Mouse (Mus musculus) v-Abl transformed pro-B cells (cell line): Measurements from ENCODE around the gene Prkcb.

Experiments used
- in situ Hi-C, 2 experiments: fragments of 400-800 bp; cut with MboI; formaldehyde crosslinking; loops; one replicate each; pipeline ENCODE4 v1.15.1; 2025; ENCODE audit not compliant: unreplicated experiment in 2 of 2

Gene Prkcb

DNA sequence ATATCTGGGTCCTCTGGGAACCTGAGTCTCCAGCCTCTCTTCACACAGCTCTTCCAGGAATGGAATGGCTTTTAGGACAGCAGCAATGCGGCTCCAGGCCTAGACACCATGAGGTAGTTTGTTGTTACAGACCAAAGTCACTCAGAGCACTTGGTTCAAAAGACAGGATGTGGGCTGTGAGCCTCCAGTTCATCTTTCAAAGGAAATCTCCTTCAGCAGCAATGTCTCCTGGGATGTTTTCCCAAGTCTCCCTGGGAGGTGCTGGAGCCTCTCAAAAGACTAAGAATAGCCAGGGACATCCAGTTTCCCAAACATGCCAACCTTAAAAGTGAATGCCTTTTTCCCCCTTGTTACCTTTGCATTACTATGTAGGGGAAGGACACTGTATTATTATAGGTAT is 1.3 kb upstream of the Prkcb start:
- in situ Hi-C loops = loop anchor here in 1 of 2 experiments (5.0 kb wide), 1 partner anchor 105 kb away; no protein-coding TSS in a partner anchor

DNA sequence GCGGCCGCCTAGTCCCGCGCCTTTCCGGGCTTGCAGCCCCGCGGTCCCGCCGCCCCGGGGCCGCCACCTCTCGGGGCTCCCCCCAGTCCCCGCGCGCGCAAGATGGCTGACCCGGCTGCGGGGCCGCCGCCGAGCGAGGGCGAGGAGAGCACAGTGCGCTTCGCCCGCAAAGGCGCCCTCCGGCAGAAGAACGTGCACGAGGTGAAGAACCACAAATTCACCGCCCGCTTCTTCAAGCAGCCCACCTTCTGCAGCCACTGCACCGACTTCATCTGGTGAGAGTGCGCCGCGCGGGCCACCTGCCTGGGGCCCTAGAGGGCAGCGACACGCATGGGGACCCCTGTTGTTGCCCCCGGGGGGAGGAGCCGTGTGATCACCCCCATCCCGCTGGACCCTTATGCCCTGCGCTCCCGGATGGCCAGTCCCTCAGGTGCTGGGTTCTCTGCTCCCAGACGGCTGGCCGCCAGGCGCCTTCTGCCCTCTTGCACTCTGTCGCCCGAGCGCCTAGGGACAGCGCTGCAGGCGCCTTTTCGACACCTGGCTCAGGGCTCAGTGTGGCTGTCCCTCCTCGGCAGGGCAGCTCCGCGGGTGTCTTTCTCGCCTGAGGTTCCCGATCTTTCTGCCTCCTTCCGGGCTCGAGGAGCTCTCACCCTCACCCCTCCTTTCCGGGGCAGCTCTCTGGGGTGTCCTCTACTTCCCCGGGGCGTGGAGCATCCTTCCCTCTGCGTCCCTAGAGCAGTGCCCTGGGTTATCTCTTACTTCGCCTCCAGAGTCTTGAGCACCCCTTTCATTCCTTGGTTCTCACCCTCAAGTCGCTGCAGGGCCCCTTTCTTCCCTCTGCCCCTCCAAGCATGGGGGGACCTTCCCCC is 926 bp downstream of the Prkcb start:
- in situ Hi-C loops = loop anchor here (5.0 kb wide), 2 partner anchors 63 to 103 kb away; no protein-coding TSS in a partner anchor

DNA sequence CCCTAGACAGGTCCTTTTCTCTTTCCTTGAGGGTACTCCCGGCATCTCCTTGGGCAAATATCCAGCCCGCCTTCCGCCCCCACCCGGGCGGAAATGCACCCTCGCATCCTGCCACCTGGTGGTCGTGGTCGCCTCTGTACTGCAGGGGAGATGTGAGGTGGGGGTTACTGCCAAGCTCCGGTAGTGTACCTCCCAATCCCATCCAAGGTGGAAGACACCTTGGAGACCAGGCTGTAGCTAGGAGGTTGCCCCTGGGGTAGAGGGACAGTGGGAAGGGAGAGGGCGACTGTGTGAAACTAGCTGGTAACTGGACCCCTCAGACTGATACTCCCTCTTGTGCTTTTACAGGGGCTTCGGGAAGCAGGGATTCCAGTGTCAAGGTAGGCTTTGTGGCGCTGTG is 1.6 kb downstream of the Prkcb start:
- in situ Hi-C loops = loop anchor here in 1 of 2 experiments (5.0 kb wide), 2 partner anchors 62 to 102 kb away; no protein-coding TSS in a partner anchor

DNA sequence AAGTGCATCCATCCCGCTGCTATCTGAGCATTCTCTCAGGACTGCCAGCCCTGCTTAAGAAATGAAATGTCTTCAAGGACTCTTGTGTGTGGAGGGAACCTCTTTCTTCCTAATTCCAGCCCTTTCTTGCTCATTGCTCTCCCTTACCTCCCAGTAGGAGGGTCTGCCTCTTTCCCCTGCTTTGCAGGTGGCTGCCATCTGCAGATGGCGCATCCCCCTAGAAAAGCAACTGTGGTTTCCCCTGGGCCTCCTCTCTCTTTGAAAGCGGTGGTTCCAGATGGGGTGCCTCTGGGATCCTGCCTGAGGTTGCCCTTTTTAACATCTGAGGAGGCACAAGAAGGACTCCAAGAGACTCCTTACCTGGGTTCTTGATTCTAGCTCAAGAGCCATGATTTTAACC is 2.2 kb downstream of the Prkcb start:
- in situ Hi-C loops = loop anchor here in 1 of 2 experiments (5.0 kb wide), 2 partner anchors 62 to 102 kb away; no protein-coding TSS in a partner anchor

DNA sequence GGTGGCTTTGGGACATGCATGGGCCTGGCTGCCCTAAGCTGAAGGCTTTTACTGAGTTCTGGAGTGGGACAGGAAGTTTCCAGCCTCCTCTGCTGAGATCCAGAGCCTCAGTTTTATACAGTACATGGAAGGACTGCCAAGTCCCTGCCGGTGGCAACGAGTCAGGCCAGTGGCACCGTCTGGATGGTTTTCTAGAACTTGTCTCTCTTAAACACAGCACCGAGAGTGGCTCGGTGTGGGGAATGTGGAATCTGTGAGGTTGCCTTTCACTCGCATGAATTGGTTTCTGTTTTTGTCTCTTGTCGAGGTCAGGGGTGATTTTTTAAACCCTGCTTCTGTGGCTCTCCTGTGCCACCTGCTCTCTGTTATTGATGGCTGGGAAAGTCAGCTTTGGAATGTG is 3.6 kb downstream of the Prkcb start:
- in situ Hi-C loops = loop anchor here in 1 of 2 experiments (5.0 kb wide), 2 partner anchors 60 to 100 kb away; no protein-coding TSS in a partner anchor

DNA sequence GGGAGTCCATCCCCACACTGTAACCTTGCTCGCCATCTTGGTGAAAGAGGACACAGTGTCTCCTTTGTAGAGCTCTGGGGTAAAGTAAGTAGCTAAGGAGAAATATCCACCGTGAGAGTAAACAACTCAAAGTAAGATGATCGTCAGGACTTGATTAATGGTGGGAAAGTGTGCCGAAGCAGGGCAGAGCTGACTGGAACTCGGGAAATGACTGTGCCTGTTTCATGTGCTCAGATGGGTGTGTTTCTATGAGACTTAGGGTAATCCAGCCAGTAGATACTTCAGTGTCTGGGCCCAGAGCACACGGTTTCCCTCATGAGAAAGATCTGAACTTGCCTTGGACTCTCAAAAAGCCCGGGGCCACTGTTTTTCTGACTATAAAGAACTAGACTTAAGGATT is 5.6 kb downstream of the Prkcb start:
- in situ Hi-C loops = loop anchor here in 1 of 2 experiments (5.0 kb wide), 2 partner anchors 58 to 98 kb away; no protein-coding TSS in a partner anchor

DNA sequence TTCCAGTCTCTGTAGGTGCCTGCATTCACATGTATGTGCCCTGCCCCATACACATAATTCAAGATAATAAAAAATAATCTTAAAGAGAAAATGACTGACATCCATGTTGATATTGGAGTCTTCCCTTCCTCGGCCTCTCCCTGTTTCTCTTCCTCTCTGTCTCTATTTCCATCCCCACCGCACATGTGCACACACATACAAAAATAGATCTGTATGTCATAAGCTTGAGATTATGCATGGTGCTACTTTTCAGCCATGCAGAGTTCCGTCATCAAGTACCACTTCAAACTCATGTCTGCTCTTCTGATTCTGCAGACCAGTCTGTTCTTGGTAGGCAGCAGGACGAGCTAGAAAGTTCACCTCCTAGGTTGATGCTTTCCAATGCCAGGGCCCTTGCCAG is 6.8 kb downstream of the Prkcb start:
- in situ Hi-C loops = no loop called here

DNA sequence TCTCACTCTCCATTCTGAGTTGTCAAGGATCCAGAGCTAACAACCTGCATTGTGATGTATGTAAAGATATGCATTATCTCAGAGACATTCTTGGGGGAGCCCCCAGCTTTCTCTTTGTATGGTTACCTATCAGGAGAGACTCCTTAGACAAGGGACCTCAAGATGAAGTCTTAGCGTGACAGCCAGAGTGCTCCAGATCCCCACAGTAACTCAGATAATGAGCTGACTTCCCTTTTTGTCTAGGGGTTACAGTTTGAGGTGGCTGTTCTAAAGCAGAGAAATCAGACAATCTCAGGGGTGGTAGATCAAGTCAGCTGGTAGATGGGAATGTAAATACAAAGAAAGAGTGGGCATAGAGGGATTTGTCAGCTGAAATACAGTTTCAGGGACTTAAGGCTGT is 7.8 kb downstream of the Prkcb start:
- in situ Hi-C loops = no loop called here

DNA sequence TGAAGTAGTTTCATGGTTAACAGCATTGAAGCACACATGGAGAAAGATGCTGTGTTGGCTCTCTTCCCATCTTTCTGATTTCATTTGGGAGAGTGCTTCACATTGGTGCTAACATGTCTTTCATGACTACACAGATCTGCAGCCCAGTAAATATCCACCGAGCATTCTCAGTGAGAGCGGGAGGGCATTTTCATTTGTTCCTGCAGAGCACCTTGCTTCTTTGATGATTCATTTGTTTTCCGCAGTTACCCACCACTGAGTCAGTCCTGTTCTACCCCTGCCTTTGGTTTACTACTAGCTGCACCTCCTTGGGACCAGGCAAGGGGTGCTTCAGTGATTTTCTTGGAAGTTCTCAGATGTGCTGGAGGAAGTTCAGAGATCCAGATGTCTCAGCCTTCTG is 8.3 kb downstream of the Prkcb start:
- in situ Hi-C loops = no loop called here

DNA sequence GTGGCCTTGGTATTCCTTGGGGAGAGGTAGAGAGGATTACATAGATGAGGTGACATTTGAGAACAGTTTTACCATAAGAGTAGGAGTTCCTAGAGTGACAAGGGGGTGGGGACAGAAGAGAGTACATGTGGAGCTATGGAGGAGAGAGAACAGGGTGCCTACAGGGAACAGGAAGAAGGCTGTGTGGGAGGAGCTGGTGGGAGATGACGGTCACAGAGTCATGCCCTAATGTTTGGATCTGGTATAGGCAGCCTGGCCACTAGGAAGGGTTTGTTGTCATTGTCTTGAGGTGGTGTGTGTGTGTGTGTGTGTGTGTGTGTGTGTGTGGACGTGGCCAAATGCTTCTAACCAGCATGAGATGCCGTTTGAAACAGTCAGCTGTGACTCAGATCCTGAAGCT is 9.1 kb downstream of the Prkcb start:
- in situ Hi-C loops = no loop called here

DNA sequence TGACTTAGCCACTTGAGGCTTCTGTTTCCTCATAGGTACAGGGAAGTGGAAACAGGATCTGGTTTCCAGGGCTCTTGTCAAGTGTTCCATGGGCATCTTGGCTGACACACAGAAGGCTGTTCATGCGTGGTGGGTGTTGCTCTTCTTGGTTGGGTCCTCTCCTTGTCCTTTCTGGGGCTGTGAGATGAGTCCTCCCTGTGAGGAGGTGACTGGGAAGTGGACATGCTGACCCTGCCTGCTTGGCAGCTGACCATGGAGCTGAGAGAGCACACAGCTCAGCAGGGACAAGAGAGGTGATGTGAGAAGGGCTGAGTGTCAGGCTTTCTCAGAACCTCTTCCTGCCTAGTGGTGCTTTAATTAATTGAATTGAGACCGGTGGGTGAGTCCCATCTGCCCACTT is 10.2 kb downstream of the Prkcb start:
- in situ Hi-C loops = no loop called here

DNA sequence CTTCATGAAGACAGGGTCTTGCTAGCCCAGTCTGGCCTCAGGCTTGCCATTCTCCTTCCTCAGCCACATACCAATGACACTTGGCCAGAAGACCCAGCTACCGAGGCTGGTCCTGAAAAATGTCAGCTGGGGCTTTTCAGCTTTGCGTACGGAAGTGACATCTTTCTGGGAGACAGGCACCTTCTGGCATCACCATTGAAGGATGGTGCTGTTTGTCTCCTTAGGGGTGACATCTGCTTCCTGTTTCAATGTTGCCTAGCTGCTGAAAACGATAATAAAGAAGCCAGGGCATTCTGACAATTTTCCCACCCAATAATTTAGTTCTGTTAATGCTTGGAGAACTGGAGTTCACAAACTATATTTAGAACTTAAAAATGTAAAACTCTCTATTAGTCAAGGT is 12.0 kb downstream of the Prkcb start:
- in situ Hi-C loops = no loop called here

DNA sequence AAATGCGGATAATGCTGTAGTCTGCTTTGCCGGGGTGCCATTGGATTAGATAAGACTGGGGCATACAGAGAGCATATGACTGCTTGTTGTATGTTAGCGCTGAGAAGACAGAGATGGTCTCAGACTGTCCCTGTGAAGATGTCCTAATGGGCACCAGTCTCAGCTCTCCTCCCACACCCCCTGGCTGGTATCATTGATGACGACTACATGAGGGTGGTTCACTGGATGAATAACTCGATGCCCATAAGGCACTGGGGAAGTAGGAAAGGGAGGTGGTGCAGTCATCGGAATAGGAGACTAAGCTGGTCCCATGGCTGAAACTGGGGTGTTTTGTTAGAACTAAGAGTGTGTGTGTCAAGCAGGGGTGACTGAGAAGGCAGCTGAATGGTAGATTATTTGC is 14.0 kb downstream of the Prkcb start:
- in situ Hi-C loops = no loop called here

DNA sequence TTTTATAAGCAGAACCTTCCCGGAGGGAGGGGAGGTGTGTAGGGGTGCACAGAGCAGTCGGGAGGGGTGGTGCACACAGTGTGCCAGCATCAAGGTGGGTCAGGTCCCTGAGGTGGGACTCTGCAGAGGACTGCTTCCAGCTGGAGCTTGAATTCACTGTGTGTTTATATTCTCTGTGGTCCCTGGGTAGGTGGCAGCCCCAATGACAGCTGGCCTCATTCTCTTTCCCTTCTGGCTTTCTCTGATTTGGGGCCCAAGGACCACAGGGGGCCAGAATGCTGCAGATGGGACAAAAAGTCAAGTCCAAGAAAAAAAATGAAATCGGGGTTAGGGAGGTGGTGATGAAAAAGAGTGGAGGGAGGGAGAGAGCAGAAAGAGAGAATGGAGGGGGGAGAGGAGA is 15.4 kb downstream of the Prkcb start:
- in situ Hi-C loops = no loop called here

DNA sequence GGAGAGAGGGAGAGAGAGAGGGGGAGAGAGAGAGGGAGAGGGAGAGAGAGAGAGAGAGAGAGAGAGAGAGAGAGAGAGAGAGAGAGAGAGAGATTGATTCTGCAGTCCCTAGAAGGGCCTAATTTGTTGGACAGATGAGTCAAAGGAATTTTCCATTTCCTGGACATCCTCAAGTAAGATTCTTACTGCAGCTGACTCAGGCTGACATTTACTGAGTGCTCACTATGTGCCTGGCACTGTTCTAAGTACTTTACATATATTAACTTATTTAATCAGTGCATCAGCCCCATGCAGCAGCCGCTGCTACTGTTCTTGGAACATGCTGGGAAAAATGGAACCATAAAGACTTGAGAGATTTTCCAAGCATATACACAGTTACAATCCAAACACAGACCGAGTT is 16.0 kb downstream of the Prkcb start:
- in situ Hi-C loops = no loop called here

DNA sequence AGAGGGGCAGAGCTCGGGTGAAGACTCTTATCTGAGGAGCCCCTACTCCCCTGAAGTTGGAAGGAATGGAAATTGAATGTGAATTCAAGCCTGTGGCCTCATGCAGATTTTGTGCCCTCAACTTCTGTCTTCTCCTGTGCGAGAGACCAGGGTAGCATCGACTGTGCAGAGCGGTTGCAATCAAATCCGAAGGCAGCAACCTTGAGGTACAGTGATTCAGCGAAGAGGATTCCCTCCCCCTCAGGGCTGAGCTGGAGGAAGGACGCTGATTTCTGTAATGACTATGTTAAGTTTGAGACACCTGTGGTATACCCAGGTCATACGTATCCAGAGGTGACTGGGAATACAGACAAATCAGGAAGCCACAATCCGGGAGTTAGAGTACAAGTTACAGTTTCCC is 18.7 kb downstream of the Prkcb start:
- in situ Hi-C loops = no loop called here

DNA sequence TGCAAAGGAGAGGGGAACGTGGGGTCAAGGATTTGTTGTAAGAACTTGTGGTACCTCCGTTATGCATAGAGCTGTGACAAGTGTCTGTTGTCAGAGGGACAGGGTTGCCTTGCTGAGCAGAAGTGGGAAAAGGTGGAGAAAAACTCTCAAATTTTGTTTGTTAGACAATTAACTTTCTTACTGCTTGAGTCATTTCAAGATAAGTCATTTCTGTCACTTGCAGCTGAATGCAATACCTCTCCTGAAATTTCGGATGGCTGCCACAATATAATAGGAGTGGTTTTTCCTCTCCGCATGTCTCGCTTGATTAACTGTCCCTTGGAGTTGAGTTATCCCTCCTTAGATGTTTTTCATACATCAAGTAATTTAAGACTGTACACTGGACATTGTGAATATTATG is 20.1 kb downstream of the Prkcb start:
- in situ Hi-C loops = no loop called here

DNA sequence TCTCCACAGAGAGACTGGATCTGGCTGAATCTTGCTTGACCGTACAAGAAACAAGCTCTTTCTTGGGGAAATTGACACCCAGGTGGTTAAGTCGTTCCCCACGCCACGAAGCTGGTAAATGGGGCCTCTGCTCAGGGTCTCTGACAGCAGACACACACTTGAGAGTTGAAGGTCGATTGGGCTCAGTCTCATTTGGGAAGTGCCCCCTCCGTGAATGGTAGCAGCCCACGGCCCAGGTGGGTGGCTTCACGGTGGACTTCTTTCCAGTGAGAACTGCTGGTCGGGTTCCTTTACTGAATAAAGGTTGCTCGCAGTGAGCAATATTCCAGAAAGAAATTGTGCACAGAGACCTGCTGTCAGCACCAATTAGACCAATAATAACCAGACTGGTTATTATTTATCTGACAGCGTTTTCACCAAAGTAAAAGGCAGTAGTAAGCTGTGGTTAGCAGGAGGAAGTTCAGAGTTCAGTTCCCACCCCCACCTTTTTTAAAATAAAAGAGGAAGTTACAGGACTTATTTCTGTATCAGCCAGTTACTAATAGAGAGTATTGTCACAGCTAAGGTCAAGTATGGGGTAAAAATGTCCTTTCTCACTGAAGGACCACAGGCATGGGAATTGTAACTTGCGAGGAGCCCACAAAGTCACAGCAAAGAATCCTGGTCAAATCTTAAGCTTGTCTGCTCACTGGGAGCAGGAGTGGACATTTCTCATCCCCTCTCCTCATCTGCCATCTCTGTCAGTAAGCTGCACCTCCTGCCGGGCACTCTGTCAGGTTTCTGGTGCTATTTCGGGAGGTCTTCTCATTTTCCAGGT is 21.6 kb downstream of the Prkcb start:
- in situ Hi-C loops = no loop called here

DNA sequence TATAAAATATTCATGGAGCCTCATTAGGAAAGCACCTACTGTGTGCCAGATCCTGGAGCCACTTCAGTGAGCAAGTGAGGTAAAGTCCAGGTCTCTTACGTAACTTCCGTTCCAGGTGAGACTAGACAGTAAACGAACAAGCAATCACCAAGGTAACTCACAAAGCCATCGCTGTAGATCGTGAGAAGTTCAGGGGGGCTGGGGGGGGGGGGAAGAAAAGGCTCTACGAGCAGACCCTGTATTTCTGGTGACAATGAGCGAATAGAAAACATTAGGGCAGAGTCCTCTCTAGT is 22.1 kb downstream of the Prkcb start:
- in situ Hi-C loops = no loop called here

DNA sequence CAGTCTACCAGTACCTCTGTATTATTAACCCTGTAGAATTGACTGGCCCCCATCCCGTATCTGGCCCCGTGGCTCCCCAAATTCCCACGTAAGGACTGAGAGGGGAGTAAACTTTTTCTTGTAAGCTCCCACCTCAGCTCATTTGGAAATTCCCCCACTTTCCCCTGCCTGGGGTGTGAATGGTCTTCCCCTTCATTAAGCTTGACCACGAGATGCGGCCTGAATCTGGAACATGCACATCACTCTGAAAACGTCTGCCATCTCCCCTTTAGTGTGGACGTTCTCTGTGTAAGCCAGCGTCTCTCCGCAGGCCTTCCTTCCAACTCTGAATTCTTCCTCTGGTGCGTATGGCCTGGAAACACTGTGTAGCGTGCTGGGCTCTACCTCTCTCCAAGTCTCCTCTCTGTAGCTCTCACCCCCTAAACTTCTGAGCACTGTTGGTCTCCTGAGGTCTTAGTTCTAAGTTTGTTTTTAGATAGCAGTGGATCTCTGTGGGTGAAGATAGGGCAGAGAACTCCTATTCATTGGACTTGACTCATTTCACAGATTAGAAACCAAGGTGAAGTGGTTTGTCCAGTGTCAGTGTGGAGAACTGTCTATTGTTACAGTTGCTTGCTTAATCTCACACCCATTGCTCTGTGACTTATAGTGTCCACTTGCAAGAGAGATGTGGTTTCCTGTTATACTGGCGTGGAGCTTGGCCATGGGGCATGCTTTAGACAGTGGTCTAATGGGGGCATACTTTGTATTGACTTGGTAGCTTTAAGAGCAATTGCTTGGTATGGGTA is 25.3 kb downstream of the Prkcb start:
- in situ Hi-C loops = no loop called here
